In genomic region chr3:146967834-146968233, GRCm38 (mm10) we compare ENCODE assay signal across 19 mouse cellular contexts.
DNase-seq lines count a peak whose midpoint lies in the region; ATAC-seq lines count a peak whose summit lies in the region.
"Had no signal": no experiment of that assay in that cellular context is flagged by ENCODE, and none has a peak within 500 bp of the region (broad histone marks: within the 10 kb centered on the region; RNA-seq: fewer than 3 reads in every experiment).

No protein-coding gene starts in this region.

- no peaks in the 10 kb centered on the region for H3K9me3 ChIP-seq in hindbrain, embryonic 11.5 days (ENCODE audit: control insufficient read depth, low read length)
- no peaks in the 10 kb centered on the region for H3K9me3 ChIP-seq in hindbrain, embryonic 16.5 days (ENCODE audit: control insufficient read depth, low read length)
- no peaks in the 10 kb centered on the region for H3K9me3 ChIP-seq in midbrain, embryonic 14.5 days (ENCODE audit: control insufficient read depth, low read length)
- H3K9me3 ChIP-seq in midbrain, embryonic 16.5 days (replicated peaks; ENCODE audit: control insufficient read depth, low read length, poor library complexity, severe bottlenecking): no peaks in the 10 kb centered on the region
- H3K9me3 ChIP-seq in liver, embryonic 12.5 days (replicated peaks): no peaks in the 10 kb centered on the region
- H3K9me3 ChIP-seq: embryonic facial prominence, embryonic 13.5 days; forebrain, embryonic 13.5 days; G1E; heart, embryonic 13.5 days; hindbrain, embryonic 12.5 days had no signal

- H3K9ac ChIP-seq in hindbrain, embryonic 11.5 days (ENCODE audit: low read depth, low read length): no peak overlapping the region
- no peak overlapping the region for H3K9ac ChIP-seq in hindbrain, embryonic 16.5 days (ENCODE audit: low read depth, low read length)
- no peak overlapping the region for H3K9ac ChIP-seq in midbrain, embryonic 14.5 days (replicated peaks; ENCODE audit: low read length)
- H3K9ac ChIP-seq in midbrain, embryonic 16.5 days (ENCODE audit: low read depth, low read length): no peak overlapping the region
- H3K9ac ChIP-seq in liver, embryonic 12.5 days: no peak overlapping the region
- H3K9ac ChIP-seq: embryonic facial prominence, embryonic 13.5 days; forebrain, embryonic 13.5 days; forebrain, postnatal 0 days; heart, embryonic 13.5 days; hindbrain, embryonic 12.5 days had no signal

- WGBS in hindbrain, embryonic 11.5 days: 63% methylated on average over 4 of the region's 4 CpGs
- WGBS in hindbrain, embryonic 16.5 days: 58% methylated on average over 4 of the region's 4 CpGs
- WGBS in midbrain, embryonic 14.5 days: 44% methylated on average over 4 of the region's 4 CpGs
- 49% methylated on average over 4 of the region's 4 CpGs for WGBS in midbrain, embryonic 16.5 days
- WGBS in liver, embryonic 12.5 days (ENCODE audit: insufficient replicate concordance): 64% methylated on average over 4 of the region's 4 CpGs

- no peaks in the 10 kb centered on the region for H3K4me1 ChIP-seq in hindbrain, embryonic 11.5 days (replicated peaks; ENCODE audit: control insufficient read depth, insufficient read depth, low read length)
- H3K4me1 ChIP-seq in hindbrain, embryonic 16.5 days (ENCODE audit: control insufficient read depth, insufficient read depth, low read depth, low read length): no peaks in the 10 kb centered on the region
- H3K4me1 ChIP-seq in midbrain, embryonic 14.5 days (ENCODE audit: control insufficient read depth, insufficient read depth, low read length): no peaks in the 10 kb centered on the region
- H3K4me1 ChIP-seq in midbrain, embryonic 16.5 days (ENCODE audit: control insufficient read depth, insufficient read depth, low read length): peaks cover 4% of the 10 kb centered on the region; the same call in 1 of the 2 replicates
- H3K4me1 ChIP-seq in liver, embryonic 12.5 days: no peaks in the 10 kb centered on the region
- H3K4me1 ChIP-seq: embryonic facial prominence, embryonic 13.5 days; forebrain, embryonic 13.5 days; heart, embryonic 13.5 days; hindbrain, embryonic 12.5 days had no signal

- ATAC-seq in hindbrain, embryonic 11.5 days (ENCODE audit: low FRiP score): no peak
- no peak for ATAC-seq in hindbrain, embryonic 16.5 days
- ATAC-seq in midbrain, embryonic 14.5 days (ENCODE audit: low FRiP score, low TSS enrichment): no peak
- ATAC-seq in midbrain, embryonic 16.5 days: no peak
- ATAC-seq in liver, embryonic 12.5 days: no peak
- ATAC-seq: forebrain, embryonic 13.5 days; forebrain, postnatal 0 days; intestine, embryonic 16.5 days had no signal

- no peaks in the 10 kb centered on the region for H3K27me3 ChIP-seq in hindbrain, embryonic 11.5 days (ENCODE audit: control insufficient read depth, insufficient read depth, low read length)
- no peaks in the 10 kb centered on the region for H3K27me3 ChIP-seq in hindbrain, embryonic 16.5 days (replicated peaks; ENCODE audit: control insufficient read depth, insufficient read depth, low read length)
- H3K27me3 ChIP-seq in midbrain, embryonic 14.5 days (ENCODE audit: control insufficient read depth, insufficient read depth, low read length): no peaks in the 10 kb centered on the region
- no peaks in the 10 kb centered on the region for H3K27me3 ChIP-seq in midbrain, embryonic 16.5 days (ENCODE audit: control insufficient read depth, insufficient read depth, low read depth, low read length)
- no peaks in the 10 kb centered on the region for H3K27me3 ChIP-seq in liver, embryonic 12.5 days (replicated peaks)
- H3K27me3 ChIP-seq: embryonic facial prominence, embryonic 13.5 days; forebrain, embryonic 13.5 days; heart, embryonic 13.5 days; hindbrain, embryonic 12.5 days had no signal

- H3K36me3 ChIP-seq in hindbrain, embryonic 11.5 days (ENCODE audit: control insufficient read depth, insufficient read depth, low read length): no peaks in the 10 kb centered on the region
- H3K36me3 ChIP-seq in hindbrain, embryonic 16.5 days (ENCODE audit: control insufficient read depth, insufficient read depth, low read length): peaks cover 12% of the 10 kb centered on the region; the same call in 1 of the 2 replicates
- peaks cover 13% of the 10 kb centered on the region; the same call in 1 of the 2 replicates for H3K36me3 ChIP-seq in midbrain, embryonic 14.5 days (ENCODE audit: control insufficient read depth, insufficient read depth, low read length)
- H3K36me3 ChIP-seq in midbrain, embryonic 16.5 days (ENCODE audit: control insufficient read depth, insufficient read depth, low read length): peaks cover 8% of the 10 kb centered on the region; the same call in 1 of the 2 replicates
- H3K36me3 ChIP-seq in liver, embryonic 12.5 days: no peaks in the 10 kb centered on the region
- H3K36me3 ChIP-seq: embryonic facial prominence, embryonic 13.5 days; G1E; heart, embryonic 13.5 days; hindbrain, embryonic 12.5 days had no signal

- no peak overlapping the region for H3K4me2 ChIP-seq in hindbrain, embryonic 11.5 days (replicated peaks; ENCODE audit: low read depth, low read length)
- H3K4me2 ChIP-seq in hindbrain, embryonic 16.5 days (ENCODE audit: low read length): no peak overlapping the region
- no peak overlapping the region for H3K4me2 ChIP-seq in midbrain, embryonic 14.5 days (ENCODE audit: low read length)
- H3K4me2 ChIP-seq in midbrain, embryonic 16.5 days (ENCODE audit: low read length): no peak overlapping the region
- H3K4me2 ChIP-seq in liver, embryonic 12.5 days: no peak overlapping the region
- H3K4me2 ChIP-seq: embryonic facial prominence, embryonic 13.5 days; forebrain, embryonic 13.5 days; heart, embryonic 13.5 days; hindbrain, embryonic 12.5 days had no signal

- no peak overlapping the region for H3K4me3 ChIP-seq in hindbrain, embryonic 11.5 days (ENCODE audit: low read depth, low read length)
- no peak overlapping the region for H3K4me3 ChIP-seq in hindbrain, embryonic 16.5 days (ENCODE audit: low read length)
- no peak overlapping the region for H3K4me3 ChIP-seq in midbrain, embryonic 14.5 days (replicated peaks; ENCODE audit: low read depth, low read length)
- H3K4me3 ChIP-seq in midbrain, embryonic 16.5 days (ENCODE audit: low read depth, low read length): no peak overlapping the region
- H3K4me3 ChIP-seq in liver, embryonic 12.5 days: no peak overlapping the region
- H3K4me3 ChIP-seq: embryonic facial prominence, embryonic 13.5 days; forebrain, embryonic 13.5 days; heart, embryonic 13.5 days; hindbrain, embryonic 12.5 days had no signal

- H3K27ac ChIP-seq in hindbrain, embryonic 11.5 days (ENCODE audit: low read depth, low read length): no peak overlapping the region
- no peak overlapping the region for H3K27ac ChIP-seq in hindbrain, embryonic 16.5 days (ENCODE audit: low read depth, low read length)
- no peak overlapping the region for H3K27ac ChIP-seq in midbrain, embryonic 14.5 days (replicated peaks; ENCODE audit: low read depth, low read length)
- no peak overlapping the region for H3K27ac ChIP-seq in midbrain, embryonic 16.5 days (ENCODE audit: low read length)
- no peak overlapping the region for H3K27ac ChIP-seq in liver, embryonic 12.5 days
- H3K27ac ChIP-seq: embryonic facial prominence, embryonic 13.5 days; forebrain, embryonic 13.5 days; heart, embryonic 13.5 days; hindbrain, embryonic 12.5 days had no signal

- DNase-seq in hindbrain, embryonic 11.5 days (ENCODE audit: low spot score): peak; percentile 18
- peak; percentile 55 for DNase-seq in midbrain, embryonic 14.5 days
- DNase-seq in retina, embryonic 14.5 days (ENCODE audit: low spot score): peak; percentile 22
- DNase-seq: adrenal gland, postnatal 10 days; cerebellum, adult 11-12 months; cerebellum, adult 9-10 months; cerebellum, postnatal 25 days; forebrain, postnatal 0 days; gastrocnemius, postnatal 14 days; heart, postnatal 36 days had no signal
